Mouse (Mus musculus) brain, embryonic 14.5 days (tissue): Measurements from ENCODE around the gene Kcnk5. TPM values are rescaled to one million over a fixed set of nuclear protein-coding genes. Genes with fewer than 3 reads are reported as not detected.

Experiments
- DNase-seq: peaks from one replicate; pipeline ENCODE4 v3.0.0-alpha.2; 2011; ENCODE audit warnings: low read depth
- CTCF ChIP-seq: fragments of 200-500 bp; IDR thresholded peaks from 2 replicates; pipeline ENCODE4 v1.5.1; 2012; ENCODE audit warnings: inconsistent platforms, mild to moderate bottlenecking, moderate library complexity, borderline replicate concordance; ENCODE audit not compliant: insufficient read depth, insufficient read length; ENCODE audit errors: extremely low read depth
- POLR2A ChIP-seq: fragments of 200-500 bp; IDR thresholded peaks from 2 replicates; pipeline ENCODE4 v1.6.1; 2012; ENCODE audit warnings: mild to moderate bottlenecking, inconsistent platforms, borderline replicate concordance; ENCODE audit not compliant: poor library complexity, insufficient read depth, insufficient read length, severe bottlenecking; ENCODE audit errors: extremely low read depth
- polyA plus RNA-seq: library from polyadenylated mRNA; depleted of rRNA; stranded (reverse); fragments of >200 nt; gene quantifications from 2 replicates; pipeline ENCODE4 v1.2.3, GENCODE M21; 2012

Kcnk5 gene
- polyA plus RNA-seq, 1 experiment, result 1.5 TPM

DNA sequence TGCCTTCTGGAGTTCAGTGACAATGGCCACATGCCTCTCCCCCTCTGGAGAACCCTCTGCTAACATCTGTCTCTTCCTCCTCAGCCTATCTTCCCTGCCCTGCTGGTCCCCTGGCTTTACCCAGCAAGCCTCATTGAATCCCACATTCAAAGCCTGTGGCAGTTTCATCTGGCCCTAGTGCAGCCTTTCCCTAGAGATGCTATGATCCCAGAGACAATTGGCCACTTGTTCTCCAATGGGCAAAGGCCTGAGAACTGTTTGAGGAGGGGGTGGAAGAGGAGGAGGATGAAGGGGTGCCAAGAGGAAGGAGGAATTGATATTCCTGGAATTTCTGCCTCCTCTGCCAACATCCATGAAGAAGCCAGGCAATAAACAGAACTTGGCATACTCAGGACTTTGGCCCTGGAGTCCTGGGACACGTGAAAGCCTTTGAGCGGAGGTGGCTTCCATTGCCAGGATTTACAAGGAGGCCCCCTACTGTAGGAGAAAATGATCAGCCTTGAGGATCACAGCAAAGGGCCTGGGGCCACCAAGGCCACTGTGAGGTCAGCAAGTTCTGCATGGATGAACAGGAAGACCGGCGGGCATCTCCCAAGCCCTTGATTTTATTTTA lies 11.6 kb upstream of the Kcnk5 start:
- TF ChIP-seq CTCF (no peak), POLR2A (no peak)
- peak; percentile 74 for DNase-seq

DNA sequence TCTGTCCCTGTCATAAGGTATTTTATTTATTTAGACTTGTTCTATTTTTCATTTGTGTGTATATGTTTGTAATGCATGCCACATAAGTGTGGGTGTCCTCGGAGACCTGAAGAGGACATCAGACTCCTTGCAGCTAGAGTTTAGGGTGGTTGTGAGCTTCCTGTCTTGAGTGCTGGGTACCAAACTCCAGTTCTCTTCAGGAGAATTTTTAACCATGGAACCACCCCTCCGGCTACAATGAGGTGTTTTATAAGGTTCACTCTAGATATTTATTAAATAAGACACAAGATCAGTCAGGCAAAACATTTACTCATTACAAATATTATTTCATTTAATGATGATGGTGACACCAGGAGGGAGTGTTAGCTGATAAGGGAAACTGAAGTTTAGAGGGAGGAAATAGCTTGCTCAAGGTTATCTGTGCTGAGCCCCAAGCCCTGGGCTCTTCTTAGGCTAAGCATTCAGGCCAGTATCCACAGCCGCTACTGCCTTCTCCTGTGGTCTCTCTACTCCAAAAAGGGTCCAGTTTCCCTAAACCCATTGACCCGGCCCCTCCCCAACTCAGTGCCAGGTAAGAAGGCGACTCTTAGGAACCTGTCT lies 9.6 kb upstream of the Kcnk5 start:
- TF ChIP-seq CTCF (no peak), POLR2A (no peak)
- DNase-seq, result no peak

DNA sequence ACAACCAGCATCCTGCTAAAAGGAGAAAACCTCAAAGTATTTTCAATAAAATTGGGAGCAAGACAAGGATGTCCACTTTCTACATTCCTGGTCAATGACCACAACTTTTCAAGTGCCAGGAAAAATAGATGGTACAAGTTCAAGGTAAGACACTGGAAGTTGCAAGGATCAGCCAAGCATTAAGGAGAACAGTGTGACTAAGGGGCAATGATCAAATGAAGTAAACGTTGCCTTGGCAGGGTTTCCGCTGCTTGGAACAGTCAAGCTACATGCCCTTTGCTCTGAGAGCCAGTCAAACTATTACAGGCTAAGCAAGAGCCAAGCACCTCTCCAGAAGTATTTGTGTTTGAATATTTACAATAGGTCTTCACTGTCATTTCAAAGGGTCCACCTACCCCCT lies 8.1 kb upstream of the Kcnk5 start:
- DNase-seq, result no peak
- no peak for TF ChIP-seq POLR2A
- no peak for TF ChIP-seq CTCF

DNA sequence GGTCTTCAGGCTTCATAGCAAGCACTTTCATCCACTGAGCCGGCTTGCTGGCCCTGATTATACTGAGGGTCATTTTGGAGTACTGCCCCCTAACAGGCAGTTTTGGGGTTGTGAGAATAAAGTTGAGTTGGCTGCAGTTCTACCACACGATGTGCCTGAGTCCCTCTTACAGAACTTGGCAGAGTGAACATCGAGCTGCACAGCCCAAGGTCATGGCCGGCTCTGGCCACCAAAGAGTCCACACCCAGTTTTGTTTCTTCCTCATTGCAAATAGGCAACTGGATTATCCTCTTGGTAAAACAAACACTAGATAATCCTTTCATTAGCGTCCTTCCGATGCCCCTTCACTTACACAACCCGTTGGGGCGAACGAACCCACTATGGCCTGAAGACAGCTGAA lies 3.8 kb upstream of the Kcnk5 start:
- no peak for TF ChIP-seq CTCF
- TF ChIP-seq POLR2A, result no peak

DNA sequence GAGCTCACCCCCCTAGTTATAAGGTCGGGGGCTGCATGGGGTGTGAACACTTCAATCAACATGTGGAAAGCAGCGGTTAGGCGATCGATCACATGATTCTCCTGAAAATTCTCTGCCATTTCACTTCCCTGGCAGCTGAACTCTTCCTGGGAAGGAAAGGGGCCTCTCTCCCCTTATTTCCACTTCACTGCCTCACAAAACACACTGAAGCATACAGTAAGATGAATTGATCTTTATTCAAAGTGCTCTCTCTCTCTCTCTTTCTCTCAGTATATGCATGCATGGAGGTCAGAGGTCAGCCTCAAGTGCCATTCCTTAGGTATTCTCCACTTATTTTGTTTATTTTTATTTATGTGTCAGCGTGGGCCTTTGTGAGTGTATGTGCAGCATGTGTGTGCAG lies 2.1 kb upstream of the Kcnk5 start:
- DNase-seq, result peak; percentile 59

More for the DNA sequence above, 3.8 kb upstream of the Kcnk5 start:
- DNase-seq, result no peak

DNA sequence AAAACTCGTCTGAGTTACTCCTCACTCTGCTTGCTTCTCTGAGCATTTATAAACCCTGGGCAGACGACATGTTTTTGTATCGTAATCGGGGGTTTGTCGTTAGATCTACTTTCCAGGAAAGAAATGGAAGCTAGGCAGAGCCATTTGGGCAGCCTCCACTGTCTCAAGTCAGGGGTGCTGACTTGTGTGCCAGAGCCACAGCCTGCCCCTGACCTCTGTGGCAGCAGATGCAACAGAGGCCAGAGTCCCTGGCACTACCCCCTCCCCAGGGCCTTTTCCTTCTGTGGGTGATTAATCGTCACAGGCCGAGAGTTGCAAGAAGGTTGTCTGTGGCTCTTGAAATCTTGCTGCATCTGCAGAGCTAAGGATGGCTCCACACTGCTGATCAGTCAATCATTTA lies 987 bp upstream of the Kcnk5 start:
- TF ChIP-seq POLR2A (no peak), CTCF (no peak)
- no peak for DNase-seq

More for the DNA sequence above, 2.1 kb upstream of the Kcnk5 start:
- TF ChIP-seq POLR2A, result no peak
- TF ChIP-seq CTCF, result no peak

DNA sequence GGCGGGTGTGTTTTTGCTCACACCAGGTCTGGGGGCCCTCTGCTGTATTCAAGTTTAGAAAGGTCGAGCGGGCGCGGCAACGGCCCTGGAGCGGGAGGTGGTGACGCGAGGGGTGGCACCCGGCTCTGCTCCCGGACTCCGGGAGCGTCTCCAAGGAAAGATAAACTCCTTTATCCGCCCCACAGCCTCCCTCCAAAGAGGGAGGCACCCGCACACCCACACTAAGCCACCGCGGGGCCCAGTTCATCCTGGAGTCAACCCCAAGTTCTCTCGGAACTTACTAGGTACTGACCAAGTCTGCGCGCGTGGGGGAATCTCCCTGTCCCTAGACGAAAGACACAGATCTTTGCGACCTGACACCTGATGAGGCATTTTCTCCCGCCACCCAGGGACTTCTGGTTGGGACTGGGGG lies 852 bp downstream of the Kcnk5 start:
- no peak for DNase-seq
- TF ChIP-seq CTCF (no peak), POLR2A (no peak)

DNA sequence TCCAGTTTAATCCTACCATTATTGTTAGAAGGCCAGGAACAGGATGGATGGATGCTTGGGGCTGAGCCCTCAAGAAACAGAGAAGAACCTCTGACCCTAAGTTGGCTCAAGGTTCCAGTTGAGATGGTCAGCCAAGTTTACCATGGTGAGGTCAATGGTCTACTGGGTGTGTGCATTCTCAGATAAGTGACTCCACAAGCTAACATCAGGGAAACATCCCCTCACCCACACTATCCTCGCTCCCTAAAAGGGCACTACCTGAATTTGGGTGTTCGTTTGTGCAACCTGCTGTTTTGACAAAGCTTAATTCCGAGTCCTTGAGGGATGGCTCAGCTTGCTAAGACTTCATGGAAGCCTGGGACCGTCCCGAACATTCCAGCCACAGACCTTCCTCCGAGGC lies 1.3 kb downstream of the Kcnk5 start:
- no peak for DNase-seq

DNA sequence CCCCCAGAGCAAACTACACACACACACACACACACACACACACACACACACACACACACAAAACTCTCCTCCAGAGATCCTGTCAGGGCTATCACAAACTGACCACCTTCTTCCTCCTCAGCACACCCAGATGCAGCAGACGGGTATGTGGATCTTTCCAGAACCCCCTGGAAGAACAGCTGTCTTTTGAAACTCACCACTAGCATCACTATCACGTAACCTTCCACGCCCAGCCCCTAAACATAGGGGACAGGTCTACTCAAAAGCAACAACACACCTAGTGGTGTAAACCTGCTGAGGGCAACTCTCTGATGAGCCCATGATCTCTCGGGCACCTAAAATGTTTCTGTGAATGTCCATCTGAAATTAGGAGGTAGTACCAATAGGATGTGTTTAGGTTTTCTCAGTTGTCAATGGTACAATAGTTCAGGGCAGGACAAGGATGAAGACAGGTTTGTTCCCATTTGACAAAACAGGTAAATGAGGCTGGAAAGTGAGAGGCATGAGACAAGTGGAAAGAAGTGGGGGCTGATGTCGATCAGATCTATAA lies 1.8 kb downstream of the Kcnk5 start:
- TF ChIP-seq CTCF (no peak), POLR2A (no peak)
- no peak for DNase-seq

More for the DNA sequence above, 1.3 kb downstream of the Kcnk5 start:
- TF ChIP-seq CTCF (no peak), POLR2A (no peak)

DNA sequence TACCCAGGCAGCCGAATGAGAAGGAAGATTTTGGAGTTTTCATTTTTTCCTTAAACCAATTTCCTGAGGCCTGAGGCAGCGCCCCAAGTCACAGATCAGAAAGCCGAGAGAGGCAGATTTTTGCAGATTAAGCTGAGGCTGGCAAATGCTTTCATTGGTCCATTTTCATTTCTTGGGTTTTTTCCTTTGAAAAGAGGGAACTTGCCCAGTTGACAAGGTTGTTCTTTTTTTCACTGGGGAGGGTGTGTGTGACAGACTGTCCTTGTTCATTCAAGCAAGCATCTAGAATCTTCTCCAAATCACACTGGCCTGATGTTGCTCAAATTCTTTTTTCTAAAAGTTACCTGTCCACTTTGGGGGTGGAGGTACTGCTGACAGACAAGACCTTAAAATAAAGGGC lies 2.5 kb downstream of the Kcnk5 start:
- TF ChIP-seq CTCF (no peak), POLR2A (no peak)
- DNase-seq, result no peak

DNA sequence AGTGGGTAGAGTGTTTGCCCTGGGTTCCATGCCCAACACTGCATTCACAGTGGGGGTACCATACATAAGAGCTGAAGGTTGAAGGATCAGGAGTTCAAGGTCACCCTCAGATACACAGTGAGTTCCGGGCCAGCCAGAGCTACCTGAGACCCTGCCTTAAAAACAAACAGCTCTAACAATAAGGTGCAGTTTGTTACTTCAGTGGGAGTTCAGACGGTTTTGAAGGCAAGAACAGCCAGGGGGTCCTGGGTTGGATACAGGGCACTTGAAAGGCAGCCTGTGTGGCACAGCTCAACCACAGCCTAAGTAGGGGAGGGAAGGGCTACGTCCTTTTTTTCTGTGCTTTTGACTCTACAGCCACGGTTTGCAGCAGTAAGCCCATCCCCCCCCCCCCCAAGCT lies 3.0 kb downstream of the Kcnk5 start:
- no peak for DNase-seq
- TF ChIP-seq CTCF (no peak), POLR2A (no peak)

DNA sequence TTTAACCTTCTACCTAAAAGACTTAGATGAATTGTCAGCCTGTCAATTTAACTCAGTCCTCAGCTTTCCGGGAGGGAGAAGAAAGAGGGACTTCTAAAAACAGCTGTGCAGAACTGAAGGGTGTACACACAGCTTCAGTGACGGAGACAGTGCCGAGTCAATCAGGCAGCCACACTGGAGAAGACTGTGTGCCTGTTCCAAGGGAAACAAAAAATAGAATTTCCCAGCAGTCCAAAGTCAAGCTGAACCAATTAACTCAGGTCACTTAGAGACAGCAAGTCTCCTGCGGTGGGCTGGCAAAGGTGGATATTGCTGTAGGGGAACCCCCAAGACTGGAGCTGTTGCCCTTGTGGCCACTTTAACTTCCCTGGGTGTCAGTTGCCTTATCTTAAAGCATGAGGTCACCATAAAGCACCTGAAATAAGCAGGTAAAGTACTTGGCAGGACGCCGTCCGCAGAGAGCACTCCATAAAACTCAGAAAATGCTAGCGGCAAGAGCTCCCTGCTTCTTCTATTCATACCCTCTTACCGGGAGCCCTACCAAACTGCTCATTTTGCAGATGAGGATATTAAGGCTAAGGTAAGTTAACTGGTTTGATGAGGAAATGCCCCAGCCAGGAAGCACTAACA lies 4.0 kb downstream of the Kcnk5 start:
- peak; percentile 24 for DNase-seq
- TF ChIP-seq POLR2A, result no peak
- TF ChIP-seq CTCF, result no peak

DNA sequence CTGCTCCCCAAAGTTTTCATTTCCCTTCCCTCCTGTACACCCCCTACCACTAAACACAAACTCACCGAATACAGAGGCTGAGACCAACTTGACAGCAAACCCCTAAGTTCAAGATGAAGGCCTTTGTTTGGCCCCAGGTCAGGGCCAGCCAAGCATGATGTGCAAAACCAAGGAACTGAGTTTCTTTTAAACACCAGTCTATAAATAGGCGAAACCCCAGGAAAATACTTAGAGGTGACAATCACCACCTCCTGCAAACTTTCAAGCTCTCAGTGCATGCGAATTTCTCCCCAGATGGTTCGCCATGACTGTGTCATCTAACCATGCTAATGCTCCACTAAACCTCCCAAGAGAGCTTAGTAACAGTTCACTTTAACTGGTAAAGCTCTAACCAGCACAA lies 5.9 kb downstream of the Kcnk5 start:
- DNase-seq, result no peak
- TF ChIP-seq POLR2A (no peak), CTCF (no peak)
